Mouse (Mus musculus): ENCODE data around the gene Gm28891.
"Not testable (repeated sequence)": the region's sequence is repeated elsewhere in the genome, so short reads cannot be mapped to it uniquely, and the experiment has no call there.

Gm28891 gene

DNA sequence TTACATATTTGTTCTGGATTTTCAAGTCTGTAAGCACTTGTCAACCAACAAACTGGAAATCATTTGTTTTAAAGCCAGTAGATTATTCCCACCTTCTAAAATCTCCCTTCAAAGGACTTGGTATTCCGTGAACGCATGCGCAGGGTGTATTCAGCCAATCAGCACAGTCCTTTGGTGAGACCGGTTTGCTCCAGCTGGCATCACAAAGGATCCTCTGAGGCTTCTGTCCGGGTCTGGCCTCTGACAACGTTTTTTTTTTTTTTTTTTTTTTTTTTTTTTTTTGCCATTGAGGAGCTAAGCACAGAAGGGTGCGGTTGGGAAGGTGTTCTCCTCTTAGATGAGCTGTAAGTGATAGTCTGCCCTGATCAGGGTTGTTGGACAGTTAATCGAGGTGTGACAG lies at the start of gene Gm28891:
Gm28891 (plus strand) TSS at position 301 of the 400 bp plus-strand sequence.
- DNase-seq (ENCODE audit: low read depth, low spot score) = not testable (repeated sequence)
